Mouse (Mus musculus): Measurements from ENCODE around the gene Tex10. TPM values are rescaled to one million over a fixed set of nuclear protein-coding genes. Genes with fewer than 3 reads are reported as not detected.

Tex10 gene
- polyA plus RNA-seq (2012) = 11.0 and 11.3 TPM in 2 replicates

DNA sequence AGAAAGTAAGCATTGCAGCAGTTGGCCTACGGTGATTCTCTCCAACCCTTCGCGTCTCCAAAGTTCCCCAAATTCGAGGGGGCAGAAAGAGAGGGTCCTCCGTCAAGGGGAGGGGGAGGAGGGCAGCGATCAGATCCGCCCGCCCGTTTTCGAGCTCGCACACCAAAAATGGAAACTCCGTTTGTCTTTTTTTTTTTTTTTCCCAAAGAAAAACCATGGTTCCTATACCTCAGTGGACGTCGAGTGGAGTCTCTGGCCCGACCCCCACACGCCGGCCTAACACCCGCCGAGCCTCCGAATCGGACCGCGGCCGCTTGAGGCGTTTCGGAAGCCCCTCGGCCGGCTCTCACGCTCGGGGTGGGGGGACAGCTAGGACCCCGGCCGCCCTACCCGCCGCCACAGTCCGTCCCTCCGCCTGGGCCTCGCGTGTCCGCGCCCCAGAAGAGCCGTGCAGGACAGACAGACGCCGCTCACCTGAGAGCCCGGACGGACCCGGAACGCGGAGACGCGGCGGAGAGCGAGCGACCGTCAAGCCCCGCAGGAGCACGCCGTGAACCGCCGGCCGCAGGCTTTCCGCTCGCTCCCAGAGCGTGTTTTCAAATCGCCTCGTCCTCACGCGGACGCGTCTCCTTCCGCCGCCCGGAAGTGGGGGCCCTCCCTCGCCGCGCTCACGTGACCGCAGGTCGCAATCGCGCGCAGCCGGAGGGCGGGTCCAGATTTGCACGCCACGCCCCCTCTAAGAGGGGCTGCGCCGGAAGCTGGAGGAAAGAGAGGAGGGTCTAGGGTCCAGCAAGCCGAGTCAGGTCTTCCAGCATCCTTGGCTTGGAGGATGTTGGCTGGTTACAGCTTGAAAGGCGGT is at the start of gene Tex10:
Gene Tex10, minus strand, starts transcription at position 668 of the 859 bp plus-strand sequence.

Other genes starting within 250 kb of the Tex10 start
- 11.9 and 16.8 TPM in 2 replicates for gene Erp44, start 193.9 kb downstream of the Tex10 start, polyA plus RNA-seq (2012)
- 5.2 and 5.3 TPM in 2 replicates for gene Invs, start 193.7 kb downstream of the Tex10 start, polyA plus RNA-seq (2012)
- gene Msantd3, start 66.5 kb upstream of the Tex10 start, polyA plus RNA-seq (2012) = 15.4 and 21.8 TPM in 2 replicates
- 0.11 TPM in 1 of 2 replicates, not detected in the other for gene Tmeff1, start 111.7 kb upstream of the Tex10 start, polyA plus RNA-seq (2012)
- not detected in 2 replicates for gene Cavin4, start 190.1 kb upstream of the Tex10 start, polyA plus RNA-seq (2012)